Mouse (Mus musculus) liver, adult 2 months (tissue): ENCODE results near the gene Pcgf6.

Experiments used
- CTCF ChIP-seq: fragments of 200-500 bp; IDR thresholded peaks from 2 replicates; pipeline ENCODE4 v1.5.1; 2011; ENCODE audit warnings: low read depth, low read length, control low read depth
- POLR2A ChIP-seq: fragments of 200-500 bp; IDR thresholded peaks from 2 replicates; pipeline ENCODE4 v1.6.1; 2011; ENCODE audit warnings: low read length, control low read depth; ENCODE audit not compliant: insufficient read depth; ENCODE audit errors: extremely low read depth

- TF ChIP-seq CTCF (no peak), POLR2A (no peak)
Measured at GRCm38 (mm10) chr19:46998168-46998870, 52.4 kb downstream of the Pcgf6 start.
